Mouse (Mus musculus) cortical plate, adult 2 months (tissue): ENCODE measurements around the gene Adcy7.

Source experiments
- CTCF ChIP-seq: fragments of 200-500 bp; IDR thresholded peaks from 2 replicates; pipeline ENCODE4 v1.5.1; 2011; ENCODE audit warnings: mild to moderate bottlenecking, control low read depth, low read length; ENCODE audit not compliant: insufficient read depth; ENCODE audit errors: extremely low read depth
- POLR2A ChIP-seq: fragments of 200-500 bp; IDR thresholded peaks from 2 replicates; pipeline ENCODE4 v1.6.1; 2011; ENCODE audit warnings: mild to moderate bottlenecking, low read length, control low read depth; ENCODE audit not compliant: insufficient read depth; ENCODE audit errors: extremely low read depth

GRCm38 (mm10) chr8:88357946-88358345, 85.7 kb downstream of the Adcy7 start:
- TF ChIP-seq CTCF = no peak
- TF ChIP-seq POLR2A = no peak
